Mouse (Mus musculus): ENCODE measurements around the gene Mxd3. TPM values are rescaled to one million over a fixed set of nuclear protein-coding genes. Genes with fewer than 3 reads are reported as not detected.

Gene Mxd3
- total and polyA plus RNA-seq, 3 experiments: 4.1 to 7.3 (median 6.9) TPM

- dilution Hi-C loops (cut with MboI; ENCODE audit: extremely low pct_ligation_motif_present, extremely low pct_unique_long_range_greater_than_20kb, low sequenced_read_pairs) (no loop called here), in situ Hi-C loops (cut with MboI; ENCODE audit: low pct_ligation_motif_present, low pct_unique_long_range_greater_than_20kb, low sequenced_read_pairs) (no loop called here)
- H3K9ac ChIP-seq (ENCODE audit: insufficient read depth, low read depth): no peak overlapping the region
- H3K27ac ChIP-seq (ENCODE audit: insufficient read depth, low read depth): no peak overlapping the region
- H3K4me3 ChIP-seq (replicated peaks in 1 of 3; ENCODE audit: low read depth in 2 of 3, low read length in 2 of 3, poor library complexity in 1 of 3): peak overlapping the region in 1 of 3 experiments; percentile 17
- no peak overlapping the region for H3K4me2 ChIP-seq (ENCODE audit: insufficient read depth, low read depth, poor library complexity, severe bottlenecking)
- no peaks in the 10 kb centered on the region; a peak in 1 of 4 replicates for H3K4me1 ChIP-seq (ENCODE audit: control insufficient read depth in 1 of 2, insufficient read depth in 2 of 2)
- TF ChIP-seq MAZ (IDR thresholded peaks at IDR 0.05; ENCODE audit: low read depth, low read length) (no peak), MYC (IDR thresholded peaks at IDR 0.05; ENCODE audit: low read depth, low read length) (no peak), NELFE (IDR thresholded peaks at IDR 0.05; ENCODE audit: low read depth, low read length) (no peak), SIN3A (IDR thresholded peaks at IDR 0.05; ENCODE audit: low read length) (no peak), HCFC1 (IDR thresholded peaks at IDR 0.05; ENCODE audit: low read depth, low read length) (no peak), CHD2 (IDR thresholded peaks at IDR 0.05; ENCODE audit: low read length) (no peak), CTCF (conservative IDR thresholded peaks at IDR 0.05 in 1 of 2, IDR thresholded peaks at IDR 0.05 in 1 of 2; ENCODE audit: low read depth in 2 of 2, low read length in 2 of 2) (no peak), ZKSCAN1 (IDR thresholded peaks at IDR 0.05; ENCODE audit: borderline replicate concordance, low read depth, low read length) (no peak), TCF12 (IDR thresholded peaks at IDR 0.05; ENCODE audit: low read depth, low read length) (no peak), ZC3H11A (IDR thresholded peaks at IDR 0.05; ENCODE audit: low read depth, low read length) (no peak), USF2 (conservative IDR thresholded peaks at IDR 0.05; ENCODE audit: low read depth, low read length) (no peak), CHD1 (IDR thresholded peaks at IDR 0.05; ENCODE audit: low read depth, low read length) (no peak), MEF2A (IDR thresholded peaks at IDR 0.05; ENCODE audit: borderline replicate concordance, low read depth, low read length) (no peak), RAD21 (IDR thresholded peaks at IDR 0.05; ENCODE audit: low read depth, low read length) (no peak), USF1 (IDR thresholded peaks at IDR 0.05; ENCODE audit: low read depth, low read length) (no peak), EP300 (IDR thresholded peaks at IDR 0.05; ENCODE audit: low read length) (no peak)
- peaks cover 23 to 42% of the 10 kb centered on the region in 2 experiments for H3K36me3 ChIP-seq (replicated peaks in 1 of 2; ENCODE audit: control insufficient read depth in 1 of 2, insufficient read depth in 1 of 2, low read length in 1 of 2)
- H3K9me3 ChIP-seq (replicated peaks; ENCODE audit: low read length): no peaks in the 10 kb centered on the region
- no peaks in the 10 kb centered on the region for H3K27me3 ChIP-seq (replicated peaks)
- H3K79me2 ChIP-seq (replicated peaks; ENCODE audit: control insufficient read depth, extremely low read depth, insufficient read depth, poor library complexity, severe bottlenecking): no peaks in the 10 kb centered on the region; the same call in 1 of the 2 replicates
- no peak for DNase-seq (ENCODE audit: extremely low read depth)
Measured at GRCm38 (mm10) chr13:55277646-55278045, 52.0 kb downstream of the Mxd3 start.

GRCm38 (mm10) chr13:55277203-55277602 lies 52.4 kb downstream of the Mxd3 start:
- in situ Hi-C loops (cut with MboI; ENCODE audit: low pct_ligation_motif_present, low pct_unique_long_range_greater_than_20kb, low sequenced_read_pairs): no loop called here
- dilution Hi-C loops (cut with MboI; ENCODE audit: extremely low pct_ligation_motif_present, extremely low pct_unique_long_range_greater_than_20kb, low sequenced_read_pairs): no loop called here
- Histone ChIP-seq H3K79me2 (replicated peaks; ENCODE audit: control insufficient read depth, extremely low read depth, insufficient read depth, poor library complexity, severe bottlenecking) (no peaks in the 10 kb centered on the region; the same call in 1 of the 2 replicates), H3K27ac (ENCODE audit: insufficient read depth, low read depth) (no peak overlapping the region), H3K4me3 (replicated peaks in 1 of 3; ENCODE audit: low read depth in 2 of 3, low read length in 2 of 3, poor library complexity in 1 of 3) (peak overlapping the region in 1 of 3 experiments; percentile 17), H3K27me3 (replicated peaks) (no peaks in the 10 kb centered on the region), H3K9ac (ENCODE audit: insufficient read depth, low read depth) (no peak overlapping the region), H3K9me3 (replicated peaks; ENCODE audit: low read length) (no peaks in the 10 kb centered on the region), H3K4me2 (ENCODE audit: insufficient read depth, low read depth, poor library complexity, severe bottlenecking) (no peak overlapping the region), H3K36me3 (replicated peaks in 1 of 2; ENCODE audit: control insufficient read depth in 1 of 2, insufficient read depth in 1 of 2, low read length in 1 of 2) (peaks cover 25 to 41% of the 10 kb centered on the region in 2 experiments), H3K4me1 (ENCODE audit: control insufficient read depth in 1 of 2, insufficient read depth in 2 of 2) (no peaks in the 10 kb centered on the region; a peak in 1 of 4 replicates)
- DNase-seq (ENCODE audit: extremely low read depth): peak; percentile 24
- TF ChIP-seq TCF12 (IDR thresholded peaks at IDR 0.05; ENCODE audit: low read depth, low read length): no peak
- TF ChIP-seq BHLHE40 (IDR thresholded peaks at IDR 0.05; ENCODE audit: low read depth, low read length): no peak
- TF ChIP-seq RCOR1 (conservative IDR thresholded peaks at IDR 0.05; ENCODE audit: low read depth, low read length): no peak
- no peak for TF ChIP-seq ZKSCAN1 (IDR thresholded peaks at IDR 0.05; ENCODE audit: borderline replicate concordance, low read depth, low read length)
- TF ChIP-seq ZNF384 (IDR thresholded peaks at IDR 0.05; ENCODE audit: low read depth, low read length): no peak
- no peak for TF ChIP-seq E2F4 (IDR thresholded peaks at IDR 0.05; ENCODE audit: insufficient replicate concordance, low read depth, low read length)
- TF ChIP-seq NRF1 (IDR thresholded peaks at IDR 0.05; ENCODE audit: low read depth, low read length): no peak
- TF ChIP-seq GABPA (IDR thresholded peaks at IDR 0.05; ENCODE audit: insufficient replicate concordance, low read depth, low read length): no peak
- no peak for TF ChIP-seq PAX5 (IDR thresholded peaks at IDR 0.05; ENCODE audit: low read length)
- no peak for TF ChIP-seq JUN (IDR thresholded peaks at IDR 0.05; ENCODE audit: insufficient read depth, low read depth, low read length)
- no peak for TF ChIP-seq CHD1 (IDR thresholded peaks at IDR 0.05; ENCODE audit: low read depth, low read length)
